Mouse (Mus musculus) liver, adult 2 months (tissue): ENCODE results near the gene Acly. TPM values are rescaled to one million over a fixed set of nuclear protein-coding genes. Genes with fewer than 3 reads are reported as not detected.

Experiments
- DNase-seq: peaks from one replicate; pipeline ENCODE4 v3.0.0-alpha.2; 2011; ENCODE audit warnings: low read depth, low spot score; ENCODE audit errors: extremely low read depth
- H3K27ac ChIP-seq: fragments of 200-500 bp; replicated peaks from 2 replicates; pipeline ENCODE4 v1.5.1; 2012; ENCODE audit warnings: low read depth, mild to moderate bottlenecking, control low read depth, inconsistent platforms, low read length; ENCODE audit not compliant: insufficient read depth
- H3K27me3 ChIP-seq: fragments of 200-500 bp; 2 replicates; pipeline ENCODE4 v1.6.1; 2012; ENCODE audit warnings: mild to moderate bottlenecking, moderate library complexity, low read length, inconsistent platforms; ENCODE audit not compliant: control insufficient read depth, insufficient read depth
- H3K36me3 ChIP-seq: fragments of 200-500 bp; 2 replicates; pipeline ENCODE4 v1.6.1; 2012; ENCODE audit warnings: low read length, inconsistent platforms; ENCODE audit not compliant: control insufficient read depth, insufficient read depth
- H3K4me1 ChIP-seq: fragments of 200-500 bp; 2 replicates; pipeline ENCODE4 v1.6.1; 2011; ENCODE audit warnings: low read length; ENCODE audit not compliant: control insufficient read depth, insufficient read depth
- H3K4me3 ChIP-seq: fragments of 200-500 bp; 2 replicates; pipeline ENCODE4 v1.5.1; 2011; ENCODE audit warnings: low read depth, mild to moderate bottlenecking, control low read depth, low read length, moderate library complexity; ENCODE audit not compliant: insufficient read depth
- H3K79me2 ChIP-seq: fragments of 200-500 bp; 2 replicates; pipeline ENCODE4 v1.6.1; 2012; ENCODE audit warnings: inconsistent platforms, mild to moderate bottlenecking, low read length, moderate library complexity; ENCODE audit not compliant: control insufficient read depth, insufficient read depth
- H3K9ac ChIP-seq: fragments of 200-500 bp; 2 replicates; pipeline ENCODE4 v1.6.1; 2012; ENCODE audit warnings: low read depth, mild to moderate bottlenecking, control low read depth, inconsistent platforms, low read length
- CTCF ChIP-seq: fragments of 200-500 bp; IDR thresholded peaks from 2 replicates; pipeline ENCODE4 v1.5.1; 2011; ENCODE audit warnings: low read depth, low read length, control low read depth
- POLR2A ChIP-seq: fragments of 200-500 bp; IDR thresholded peaks from 2 replicates; pipeline ENCODE4 v1.6.1; 2011; ENCODE audit warnings: low read length, control low read depth; ENCODE audit not compliant: insufficient read depth; ENCODE audit errors: extremely low read depth
- WGBS: fragments of 180-500 bp; shearing (Covaris S2); methylation state at CpG from one replicate; pipeline ENCODE4 v1.1.7; 2018; 5-methylcytosine and 5-hydroxymethylcytosine counted together
- polyA plus RNA-seq: library from polyadenylated mRNA; depleted of rRNA; stranded (reverse); fragments of >200 nt; gene quantifications from 2 replicates; pipeline ENCODE4 v1.2.3, GENCODE M21; 2012
- total RNA-seq: library from RNA; depleted of rRNA; stranded (reverse); fragments of >200 nt; gene quantifications from 2 replicates; pipeline ENCODE4 v1.2.3, GENCODE M21; 2014

Gene Acly
- total and polyA plus RNA-seq, 2 experiments: 124 to 205 TPM

DNA sequence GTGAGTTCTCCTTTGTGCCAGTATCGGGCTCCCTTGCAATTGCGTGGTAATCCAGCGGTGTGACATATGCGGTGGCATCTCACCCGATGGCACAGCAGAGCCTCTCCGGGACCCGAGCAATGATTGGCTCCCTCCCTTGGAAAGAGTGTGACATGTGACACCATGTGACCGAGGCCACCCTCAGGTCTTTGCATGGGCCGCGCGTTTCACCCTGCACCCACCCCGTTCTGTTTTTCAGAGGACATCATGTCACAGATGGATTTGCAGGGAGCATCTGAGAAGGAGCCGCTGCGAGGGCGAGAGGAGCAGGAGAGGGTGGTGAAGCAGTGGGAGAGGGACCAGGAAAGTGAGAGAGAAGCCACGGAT lies 43.4 kb upstream of the Acly start:
- Histone ChIP-seq H3K36me3 (no peaks in the 10 kb centered on the region), H3K79me2 (no peaks in the 10 kb centered on the region), H3K4me3 (peak overlapping the region; percentile 27), H3K27me3 (no peaks in the 10 kb centered on the region), H3K4me1 (peaks cover 3% of the 10 kb centered on the region; the same call in 1 of the 2 replicates), H3K27ac (0 out of 2 replicates have a peak overlapping the region, but pooled peaks have one; percentile 13), H3K9ac (peak overlapping the region; percentile 46)
- no peak for TF ChIP-seq POLR2A
- TF ChIP-seq CTCF: no peak
- 18% methylated on average over 16 of the region's 16 CpGs for WGBS
- no peak for DNase-seq

DNA sequence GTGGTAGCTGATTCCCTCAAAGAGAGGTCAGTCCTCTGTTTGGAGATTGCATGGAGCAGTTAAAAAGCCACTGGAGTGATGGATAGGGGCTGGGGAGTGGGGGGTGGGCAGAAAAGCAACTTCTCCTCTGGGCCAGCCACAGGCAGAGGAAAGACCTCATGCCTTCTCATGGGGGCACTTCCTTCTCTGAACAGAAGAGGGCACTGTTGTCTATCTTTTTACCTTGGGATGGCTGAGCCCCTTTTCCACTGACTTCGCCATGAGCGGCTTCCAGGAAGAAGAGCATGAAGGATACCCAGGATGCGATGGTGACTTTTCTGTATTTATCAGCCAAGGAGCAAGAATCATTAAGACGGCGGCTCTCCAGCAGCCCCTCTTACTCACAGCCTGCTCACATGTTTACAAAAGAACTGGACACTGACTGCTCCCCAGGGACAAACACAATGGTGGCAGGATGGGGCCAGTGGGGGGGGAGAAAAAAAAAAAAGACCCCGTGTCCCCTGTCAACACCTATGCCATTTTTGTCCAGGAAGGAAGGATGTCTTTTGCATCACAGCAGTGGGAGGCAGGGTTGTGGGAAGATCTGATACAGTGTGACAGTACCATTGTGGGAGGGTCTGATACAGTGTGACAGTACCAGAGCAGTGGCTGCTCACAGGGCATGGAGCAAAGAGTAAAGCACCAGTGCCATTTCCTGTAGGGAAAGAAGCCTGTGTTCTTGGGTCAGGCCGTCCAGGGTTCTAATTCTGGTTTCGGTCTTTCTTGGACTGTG lies 42.8 kb upstream of the Acly start:
- peak; percentile 41 for DNase-seq
- H3K4me3 ChIP-seq: peak overlapping the region; percentile 27; the same call in 1 of the 2 replicates
- TF ChIP-seq CTCF (peak; percentile 78), POLR2A (no peak)
- H3K9ac ChIP-seq: peak overlapping the region; percentile 46; the same call in 1 of the 2 replicates
- no peaks in the 10 kb centered on the region for H3K79me2 ChIP-seq
- H3K36me3 ChIP-seq: no peaks in the 10 kb centered on the region
- H3K27ac ChIP-seq: no peak overlapping the region
- no peaks in the 10 kb centered on the region for H3K27me3 ChIP-seq
- WGBS: 11% methylated on average over 8 of the region's 8 CpGs
- H3K4me1 ChIP-seq: peaks cover 3% of the 10 kb centered on the region; the same call in 1 of the 2 replicates

DNA sequence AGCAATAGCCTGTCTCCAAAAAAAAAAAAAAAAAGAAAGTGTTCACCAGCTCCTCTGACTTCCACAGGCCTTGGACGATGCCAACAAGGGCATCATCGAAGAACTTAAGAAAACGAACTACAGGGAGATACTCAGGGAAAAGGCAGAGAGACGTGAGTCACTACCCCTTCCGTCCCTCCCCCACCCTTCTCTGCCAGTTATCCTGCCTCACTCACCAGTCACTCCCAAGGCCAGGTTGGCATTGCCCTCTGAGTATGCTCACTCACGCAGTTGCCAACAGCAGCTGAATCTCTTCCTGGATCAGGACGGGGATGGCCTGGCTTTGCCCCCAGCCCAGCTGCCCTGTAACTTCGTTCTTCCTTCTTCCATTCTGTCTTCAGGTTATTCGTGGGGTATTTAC lies 42.0 kb upstream of the Acly start:
- Histone ChIP-seq H3K4me1 (peaks cover 3% of the 10 kb centered on the region; the same call in 1 of the 2 replicates), H3K27me3 (no peaks in the 10 kb centered on the region), H3K9ac (no peak overlapping the region), H3K79me2 (no peaks in the 10 kb centered on the region), H3K4me3 (no peak overlapping the region), H3K36me3 (no peaks in the 10 kb centered on the region), H3K27ac (no peak overlapping the region)
- DNase-seq: no peak
- 71% methylated on average over 9 of the region's 9 CpGs for WGBS
- TF ChIP-seq POLR2A (no peak), CTCF (no peak)

DNA sequence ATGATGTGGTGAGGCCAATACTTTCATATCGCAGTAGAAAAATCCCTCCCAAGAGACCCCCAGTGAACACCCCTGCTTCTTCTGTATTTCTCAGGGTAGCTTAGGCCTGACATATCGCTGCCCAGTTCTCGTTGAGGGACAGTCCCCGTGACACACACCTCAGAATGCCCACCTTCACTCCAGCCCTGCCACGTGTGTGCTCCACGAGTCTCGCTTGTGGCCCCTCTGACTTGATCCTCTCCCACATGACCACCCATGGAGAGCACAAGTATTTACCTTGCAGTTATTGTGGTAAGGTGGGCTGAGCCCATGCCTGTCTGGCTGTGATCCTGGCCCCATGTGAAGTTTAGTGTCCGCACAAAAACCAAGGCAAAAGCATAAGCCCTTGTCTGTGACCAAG lies 40.9 kb upstream of the Acly start:
- Histone ChIP-seq H3K27ac (no peak overlapping the region), H3K36me3 (no peaks in the 10 kb centered on the region), H3K4me3 (no peak overlapping the region), H3K27me3 (no peaks in the 10 kb centered on the region), H3K4me1 (no peaks in the 10 kb centered on the region; the same call in 1 of the 2 replicates), H3K79me2 (no peaks in the 10 kb centered on the region), H3K9ac (no peak overlapping the region)
- TF ChIP-seq POLR2A (no peak), CTCF (no peak)
- WGBS: 90% methylated on average over 8 of the region's 8 CpGs
- DNase-seq: no peak

DNA sequence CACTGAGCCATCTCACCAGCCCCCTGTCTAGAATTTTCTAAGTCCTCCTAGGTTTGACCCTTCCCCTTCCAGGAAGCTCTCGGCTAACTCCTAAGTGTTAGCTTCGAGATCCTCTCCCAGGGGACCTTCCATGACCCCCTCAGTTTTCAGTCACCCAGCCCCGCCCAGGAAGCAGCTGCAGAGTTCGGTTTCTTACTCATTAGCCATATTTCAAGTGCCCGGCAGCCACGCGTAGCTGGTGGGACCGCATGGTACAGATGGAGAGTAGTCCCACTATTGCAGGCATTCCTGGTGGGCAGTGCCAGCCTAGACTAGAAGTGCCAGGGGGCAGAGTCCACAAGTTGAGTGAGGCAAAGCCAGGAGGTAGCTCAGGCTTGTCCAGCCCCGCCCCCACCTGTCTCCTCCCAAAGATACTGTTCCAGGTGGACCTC lies 40.0 kb upstream of the Acly start:
- Histone ChIP-seq H3K9ac (no peak overlapping the region), H3K36me3 (no peaks in the 10 kb centered on the region), H3K27me3 (no peaks in the 10 kb centered on the region), H3K4me3 (no peak overlapping the region), H3K27ac (no peak overlapping the region), H3K79me2 (no peaks in the 10 kb centered on the region), H3K4me1 (no peaks in the 10 kb centered on the region; the same call in 1 of the 2 replicates)
- 61% methylated on average over 9 of the region's 9 CpGs for WGBS
- TF ChIP-seq CTCF: no peak
- no peak for TF ChIP-seq POLR2A
- DNase-seq: no peak

DNA sequence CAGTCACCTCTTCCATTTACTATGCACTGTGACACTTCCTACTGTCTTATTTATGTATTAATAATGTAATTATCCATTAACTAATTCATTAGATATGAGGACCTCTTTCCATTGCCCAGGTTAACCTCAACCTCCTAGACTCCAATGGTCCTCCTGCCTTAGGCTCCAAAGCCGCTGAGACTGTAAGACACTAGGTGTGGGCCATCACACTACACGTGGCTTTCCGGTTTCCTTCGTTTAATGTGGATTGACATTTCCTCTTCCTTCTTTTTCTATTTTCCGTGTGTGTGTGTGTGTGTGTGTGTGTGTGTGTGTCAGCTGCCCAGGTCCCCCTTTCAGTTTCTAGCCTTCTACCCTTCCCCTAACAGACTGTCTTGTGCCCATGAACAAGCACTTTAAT lies 39.4 kb upstream of the Acly start:
- WGBS: 65% methylated on average over 5 of the region's 5 CpGs
- Histone ChIP-seq H3K9ac (no peak overlapping the region), H3K4me1 (no peaks in the 10 kb centered on the region; the same call in 1 of the 2 replicates), H3K79me2 (no peaks in the 10 kb centered on the region), H3K27me3 (no peaks in the 10 kb centered on the region), H3K4me3 (no peak overlapping the region), H3K36me3 (no peaks in the 10 kb centered on the region), H3K27ac (no peak overlapping the region)
- TF ChIP-seq CTCF: no peak
- TF ChIP-seq POLR2A: no peak
- DNase-seq: no peak
